Mouse (Mus musculus) cortical plate, adult 2 months (tissue): ENCODE measurements around the gene Ube2l6.

ENCODE experiments used
- CTCF ChIP-seq: fragments of 200-500 bp; IDR thresholded peaks from 2 replicates; pipeline ENCODE4 v1.5.1; 2011; ENCODE audit warnings: mild to moderate bottlenecking, control low read depth, low read length; ENCODE audit not compliant: insufficient read depth; ENCODE audit errors: extremely low read depth
- POLR2A ChIP-seq: fragments of 200-500 bp; IDR thresholded peaks from 2 replicates; pipeline ENCODE4 v1.6.1; 2011; ENCODE audit warnings: mild to moderate bottlenecking, low read length, control low read depth; ENCODE audit not compliant: insufficient read depth; ENCODE audit errors: extremely low read depth

DNA sequence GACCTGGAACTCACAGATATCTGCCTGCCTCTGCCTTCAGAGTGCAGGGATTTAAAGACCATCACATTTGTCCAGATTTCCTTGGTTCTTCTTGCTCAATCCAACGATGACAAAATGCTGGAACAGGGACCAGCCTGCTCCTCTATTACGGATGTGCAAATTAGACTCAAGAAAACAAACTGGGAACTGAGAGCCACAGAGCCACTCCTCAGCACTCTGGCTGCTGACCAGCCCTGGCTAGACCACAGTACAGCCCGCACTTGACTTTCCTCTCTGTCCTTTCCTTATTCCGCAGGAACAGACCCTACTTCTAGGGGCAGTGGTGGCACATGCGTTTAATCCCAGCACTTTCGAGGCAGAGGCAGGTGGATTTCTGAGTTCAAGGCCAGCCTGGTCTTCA, 28.1 kb upstream of the Ube2l6 start:
- TF ChIP-seq CTCF (no peak), POLR2A (no peak)
